Mouse (Mus musculus): Measurements from ENCODE around the gene Nrxn1. TPM values are rescaled to one million over a fixed set of nuclear protein-coding genes. Genes with fewer than 3 reads are reported as not detected.
"Not testable (repeated sequence)": the region's sequence is repeated elsewhere in the genome, so short reads cannot be mapped to it uniquely, and the experiment has no call there.

The Nrxn1 gene
- total RNA-seq, 2 experiments from 2014 or later: 1.8 TPM

DNA sequence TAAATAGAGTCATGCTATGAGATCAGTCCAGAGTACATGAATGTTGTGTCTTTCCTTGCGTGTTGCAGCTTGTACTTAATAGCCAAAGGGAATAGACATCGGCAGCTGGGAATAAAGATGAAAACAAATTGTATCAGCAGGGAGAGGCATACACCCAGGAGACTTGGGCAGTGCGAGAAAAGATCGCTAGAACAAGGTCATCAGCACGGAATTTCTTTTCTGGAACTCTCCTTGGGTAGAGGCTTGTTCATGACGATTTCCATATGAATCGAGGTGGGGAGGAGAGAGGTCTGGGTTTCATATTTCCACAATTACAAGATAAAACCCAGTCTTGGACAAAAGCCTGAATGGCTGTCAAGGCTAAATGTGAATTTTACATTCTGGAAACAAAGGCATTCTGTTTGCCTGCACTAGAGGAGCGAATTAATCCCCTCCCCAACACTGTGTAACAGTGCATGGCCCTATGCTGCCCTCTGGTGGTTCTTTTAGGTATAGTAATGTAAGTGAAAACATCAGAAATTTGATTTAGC, 508.1 kb downstream of the Nrxn1 start:
- peak in 1 of 2 experiments; percentile 28 for DNase-seq (ENCODE audit: low spot score in 2 of 2)

DNA sequence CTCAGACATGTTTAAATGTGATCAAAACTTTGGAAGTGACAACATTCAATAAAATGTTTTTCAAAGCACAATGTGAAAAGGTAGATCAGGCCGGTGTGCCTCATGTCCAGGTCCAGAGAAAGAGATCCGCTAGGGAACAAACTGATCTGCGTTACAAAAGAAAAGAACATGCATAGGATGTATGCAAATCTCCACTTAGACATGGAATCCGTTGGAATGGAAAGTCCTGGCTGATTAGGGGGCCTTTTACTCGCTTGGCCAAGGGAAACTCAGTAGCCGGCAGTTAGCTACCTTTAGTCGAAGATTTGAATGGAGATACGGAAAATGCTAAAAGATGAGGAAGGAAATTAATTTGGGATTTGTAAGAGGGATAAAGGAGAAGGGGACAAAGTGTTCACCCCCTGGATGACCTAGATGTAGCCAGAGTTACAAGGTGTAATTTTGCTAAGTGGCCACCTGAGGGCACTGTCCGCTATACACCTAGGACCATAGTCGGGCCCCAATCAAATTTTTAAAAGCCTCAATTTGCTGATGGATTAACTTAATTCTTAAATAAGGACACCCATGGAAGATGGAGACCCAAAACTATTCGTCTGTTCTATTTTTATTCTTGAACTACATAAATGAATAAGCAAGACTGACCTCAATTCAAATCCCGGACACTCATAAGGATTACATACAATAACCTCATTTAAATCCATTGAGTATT, 508.9 kb downstream of the Nrxn1 start:
- DNase-seq (ENCODE audit: low spot score in 2 of 2): no peak

DNA sequence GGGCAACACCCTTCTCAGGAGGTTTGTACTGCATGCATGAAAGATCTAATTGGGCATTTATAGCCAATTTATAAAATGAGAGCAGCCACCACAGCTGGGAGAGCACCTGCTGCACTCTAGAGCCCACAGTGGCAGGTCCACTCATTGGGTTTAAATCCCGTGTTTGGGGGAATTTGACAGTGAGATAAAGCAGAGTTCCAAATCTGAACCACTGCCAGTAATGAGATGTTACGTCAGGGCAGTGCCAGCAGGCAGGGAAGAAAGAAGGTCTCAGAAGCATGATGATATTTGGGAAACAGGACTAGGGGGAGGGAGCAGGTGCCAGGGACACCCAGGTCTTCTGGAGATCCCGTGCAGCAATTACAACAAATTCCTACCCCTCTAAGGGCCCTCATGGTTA, 509.7 kb downstream of the Nrxn1 start:
- DNase-seq (ENCODE audit: low spot score in 2 of 2): no peak

DNA sequence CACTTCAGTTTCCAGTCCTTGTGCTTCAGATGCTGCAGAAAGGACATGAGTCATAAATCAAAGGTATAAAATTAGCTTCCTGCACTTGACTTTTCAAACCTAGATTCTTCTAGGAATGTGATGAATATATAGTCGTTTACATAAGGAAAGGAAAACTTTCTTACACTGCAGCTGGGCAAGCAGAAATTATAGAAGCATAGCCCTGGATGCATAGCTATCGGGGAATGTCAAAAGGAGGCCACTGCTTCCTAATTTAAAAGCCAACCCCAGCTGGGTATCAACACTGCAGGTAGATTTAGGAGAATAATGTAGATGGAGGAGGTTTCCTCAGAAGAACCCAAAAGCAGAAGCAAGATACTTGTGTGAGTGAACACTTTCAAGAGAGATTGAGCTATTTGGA, 523.0 kb downstream of the Nrxn1 start:
- no peak for DNase-seq (ENCODE audit: low spot score in 2 of 2)

DNA sequence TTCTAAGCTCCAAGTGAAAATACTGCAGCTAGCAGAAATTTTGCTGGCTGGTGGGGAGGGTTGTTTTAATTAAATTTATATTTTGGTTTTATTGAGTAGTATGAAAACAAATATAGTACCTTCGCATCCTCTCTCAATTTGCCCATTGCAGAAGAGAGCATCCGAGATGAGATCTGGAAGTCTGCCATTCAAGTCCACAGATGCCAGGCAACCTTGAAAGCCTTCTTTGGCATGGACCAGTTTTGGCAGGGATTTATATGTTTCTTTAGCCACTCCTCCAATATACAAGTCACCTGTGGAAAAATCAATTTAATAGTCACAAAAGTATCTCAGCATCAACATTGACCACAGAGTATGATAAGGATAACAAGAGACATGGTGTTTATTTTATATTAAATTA, 527.7 kb downstream of the Nrxn1 start:
- no peak for DNase-seq (ENCODE audit: low spot score in 2 of 2)

DNA sequence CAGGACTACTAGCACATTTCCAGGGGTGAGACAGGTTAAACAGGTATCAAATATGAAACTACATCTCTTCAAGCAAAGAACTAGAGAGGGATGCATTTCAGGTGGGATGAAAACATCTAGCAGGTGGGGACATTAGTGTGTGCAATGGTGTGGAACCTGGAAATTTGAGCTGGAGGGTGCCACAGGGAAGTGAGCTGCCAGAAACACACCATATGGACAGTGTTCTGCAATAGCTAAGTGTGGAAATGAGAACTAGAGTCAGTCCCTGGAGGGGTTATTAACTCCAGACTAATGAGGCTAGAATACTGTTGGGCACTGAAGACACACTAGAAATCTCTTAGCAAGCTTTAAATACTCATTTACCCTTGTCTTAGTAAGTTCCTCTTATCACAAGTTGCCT, 536.5 kb downstream of the Nrxn1 start:
- DNase-seq (ENCODE audit: low spot score in 2 of 2): no peak

DNA sequence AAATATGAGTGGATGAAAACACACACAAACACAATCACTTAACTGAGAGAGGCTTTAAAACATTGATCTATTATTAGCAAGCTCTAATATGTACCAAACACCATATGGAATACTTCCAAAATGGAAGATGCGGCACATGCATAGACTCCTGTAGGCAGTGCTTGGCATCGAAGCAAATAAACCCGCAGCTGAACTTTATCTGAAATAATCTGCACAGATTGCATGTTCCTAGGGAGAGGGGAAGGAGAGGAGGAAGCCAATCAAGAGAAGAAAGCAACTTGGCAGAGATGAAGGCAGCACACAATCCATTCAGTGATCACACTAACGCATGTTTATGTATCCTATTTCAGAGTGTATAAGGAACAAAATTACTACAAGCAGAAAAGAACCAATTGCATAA, 542.5 kb downstream of the Nrxn1 start:
- no peak for DNase-seq (ENCODE audit: low spot score in 2 of 2)

DNA sequence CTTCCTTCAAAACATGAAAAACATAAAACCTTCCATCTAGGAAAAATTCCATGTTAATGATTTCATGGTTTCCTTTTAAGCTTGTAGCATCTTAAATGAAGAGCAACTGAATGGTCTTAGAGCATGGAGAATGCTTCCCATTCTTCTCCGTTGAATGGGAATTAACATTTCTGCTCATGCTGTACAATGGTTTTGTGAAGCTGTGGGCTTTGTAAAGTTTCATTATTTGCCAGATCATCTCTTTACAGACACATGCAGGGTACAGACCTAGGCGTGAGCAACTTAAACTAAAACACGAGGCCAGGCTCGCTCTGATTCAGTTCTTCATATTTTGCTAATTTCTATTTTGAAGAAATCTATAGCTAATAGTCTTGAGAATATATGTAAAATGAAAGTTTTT, 546.1 kb downstream of the Nrxn1 start:
- DNase-seq (ENCODE audit: low spot score in 2 of 2): no peak

DNA sequence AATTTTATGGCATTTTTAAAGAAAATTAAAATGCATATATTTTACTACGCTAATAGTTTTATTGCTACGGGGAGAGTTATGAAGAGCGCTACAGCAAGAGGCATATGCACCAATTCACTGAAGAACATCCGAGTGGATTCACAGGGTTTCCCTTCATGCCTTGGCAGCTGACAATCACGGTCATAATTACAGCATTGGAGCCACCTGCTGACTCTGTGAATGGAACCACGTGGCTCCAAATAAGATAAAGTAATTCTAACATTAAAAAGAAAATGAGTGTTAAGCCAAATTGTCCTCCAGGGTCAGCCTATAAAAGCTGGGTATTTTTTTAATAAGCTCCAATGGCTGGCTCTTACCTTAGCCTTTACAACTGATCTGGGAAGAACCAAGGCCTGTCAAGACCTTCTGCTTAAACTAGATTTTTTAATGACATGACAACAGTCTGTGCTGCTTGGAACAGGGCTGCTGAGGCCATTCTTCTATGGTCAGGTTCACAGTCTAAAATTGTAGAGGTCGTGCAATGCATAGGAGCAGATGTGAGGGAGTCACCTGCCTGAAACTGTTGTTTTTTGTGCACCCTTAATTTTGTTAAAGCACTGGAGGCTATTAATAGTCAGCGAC, 548.1 kb downstream of the Nrxn1 start:
- DNase-seq (ENCODE audit: low spot score in 2 of 2): no peak

DNA sequence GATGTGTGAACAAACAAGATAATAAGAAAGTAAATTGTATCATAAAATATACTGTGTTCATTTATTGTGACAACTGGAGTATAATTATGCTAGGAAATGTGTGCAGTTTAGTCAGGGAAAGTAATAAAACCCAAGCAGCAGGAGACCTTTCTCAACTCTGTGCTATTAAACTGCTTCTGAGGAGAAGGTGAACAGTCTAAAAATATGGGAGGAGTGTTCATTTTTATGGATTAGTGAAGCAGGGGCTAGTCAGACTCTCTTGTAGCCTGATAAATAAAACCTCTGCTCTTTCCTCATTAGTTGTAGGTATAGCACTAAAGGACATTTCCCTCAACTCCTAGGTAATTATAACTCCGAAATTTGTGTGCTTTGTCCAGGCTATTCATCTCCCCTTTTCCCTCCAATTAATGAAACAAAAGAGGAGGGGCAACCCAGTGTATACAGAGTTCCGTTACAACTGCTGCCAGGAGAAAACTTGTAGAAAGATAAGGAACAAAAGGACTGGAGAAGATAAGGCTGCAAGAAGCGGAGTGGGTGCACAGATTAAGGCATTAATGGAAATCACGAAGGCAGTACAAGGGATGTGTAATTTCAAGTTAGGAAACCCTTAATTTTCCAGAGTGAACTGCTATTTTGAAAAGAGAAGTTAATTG, 548.8 kb downstream of the Nrxn1 start:
- DNase-seq (ENCODE audit: low spot score in 2 of 2): no peak

DNA sequence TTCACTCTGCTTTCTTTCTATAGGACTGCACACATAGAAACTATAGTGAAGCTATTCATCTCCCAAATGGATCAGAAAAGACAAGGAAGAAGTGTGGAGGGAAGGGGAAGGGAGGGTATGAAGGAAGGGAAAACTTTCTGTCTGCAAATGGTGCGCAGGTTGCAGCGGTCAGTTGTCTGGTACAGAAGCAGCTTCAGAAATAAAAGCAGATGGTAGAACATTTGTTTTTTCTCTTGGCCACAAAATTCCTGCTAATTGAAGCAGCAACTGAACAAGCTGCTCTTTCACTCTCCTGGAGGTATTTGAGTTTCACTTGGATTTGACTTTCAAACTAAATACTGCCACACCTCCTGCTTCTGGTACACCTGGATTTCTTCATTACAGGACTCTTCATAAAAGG, 561.4 kb downstream of the Nrxn1 start:
- no peak for DNase-seq (ENCODE audit: low spot score in 2 of 2)

DNA sequence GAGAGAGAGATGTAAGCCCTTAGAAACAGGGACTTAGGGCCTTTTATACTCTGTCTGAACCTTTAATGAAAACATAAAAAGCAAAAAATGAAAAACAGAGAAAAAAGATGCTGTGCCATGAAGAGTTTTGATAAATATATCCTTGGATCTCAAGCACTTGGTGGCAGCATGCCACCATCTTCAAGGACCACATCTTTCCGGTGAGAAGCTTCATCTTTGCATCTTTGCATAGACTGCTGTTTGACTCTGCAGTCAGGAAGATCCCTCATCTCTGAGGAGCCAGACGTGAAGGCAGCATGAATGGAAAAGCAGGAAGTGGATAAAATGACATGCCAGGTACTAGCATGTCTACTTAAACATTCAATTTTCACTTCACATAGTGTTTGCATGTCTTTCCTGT, 586.8 kb downstream of the Nrxn1 start:
- DNase-seq (ENCODE audit: low spot score in 2 of 2): no peak

DNA sequence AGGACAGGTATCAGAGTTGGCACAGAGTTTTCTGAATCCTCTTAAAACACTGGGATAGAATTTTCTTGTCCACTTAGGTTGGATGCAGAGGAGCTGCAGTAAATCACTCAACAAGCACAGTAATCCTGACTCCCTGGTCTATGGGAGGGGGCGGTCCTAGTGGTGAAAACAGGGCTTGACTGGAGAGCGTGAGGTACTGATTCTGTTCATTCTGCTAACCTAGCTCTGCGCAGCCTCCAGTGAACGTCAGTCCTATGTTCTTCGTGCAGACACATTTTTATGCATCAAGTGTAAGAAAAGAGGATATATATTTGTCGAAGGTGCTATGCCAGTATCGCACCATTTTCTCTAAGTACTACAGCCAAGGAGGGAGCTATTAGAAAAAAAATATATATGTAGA, 588.9 kb downstream of the Nrxn1 start:
- not testable (repeated sequence) for DNase-seq (ENCODE audit: low spot score in 2 of 2)

DNA sequence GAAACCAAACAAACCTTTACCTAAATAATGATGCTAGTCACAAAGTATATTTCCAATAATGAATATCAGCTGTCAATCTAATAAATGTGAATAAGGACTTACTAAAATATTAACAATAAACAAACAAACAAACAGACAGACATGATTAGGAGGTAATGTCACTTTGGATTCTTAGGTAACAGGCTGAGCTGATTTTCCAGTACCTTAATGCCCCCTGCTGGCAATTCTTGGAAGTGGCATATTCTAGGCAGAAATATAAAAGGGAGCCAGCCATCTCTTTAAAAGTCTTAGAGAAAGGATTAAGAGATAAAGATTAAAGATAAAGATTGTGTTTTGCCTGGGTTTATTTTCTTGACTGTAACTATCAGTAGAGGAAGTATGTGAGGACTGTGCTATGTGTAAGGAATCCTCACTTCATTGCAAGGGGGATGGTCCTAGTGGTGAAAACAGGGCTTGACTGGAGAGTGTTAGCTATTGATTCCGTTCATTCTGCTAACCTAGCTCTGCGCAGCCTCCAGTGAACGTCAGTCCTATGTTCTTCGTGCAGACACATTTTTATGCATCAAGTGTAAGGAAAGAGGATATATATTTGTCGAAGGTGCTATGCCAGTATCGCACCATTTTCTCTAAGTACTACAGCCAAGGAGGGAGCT, 591.7 kb downstream of the Nrxn1 start:
- DNase-seq (ENCODE audit: low spot score in 2 of 2): peak in 1 of 2 experiments; percentile 18

DNA sequence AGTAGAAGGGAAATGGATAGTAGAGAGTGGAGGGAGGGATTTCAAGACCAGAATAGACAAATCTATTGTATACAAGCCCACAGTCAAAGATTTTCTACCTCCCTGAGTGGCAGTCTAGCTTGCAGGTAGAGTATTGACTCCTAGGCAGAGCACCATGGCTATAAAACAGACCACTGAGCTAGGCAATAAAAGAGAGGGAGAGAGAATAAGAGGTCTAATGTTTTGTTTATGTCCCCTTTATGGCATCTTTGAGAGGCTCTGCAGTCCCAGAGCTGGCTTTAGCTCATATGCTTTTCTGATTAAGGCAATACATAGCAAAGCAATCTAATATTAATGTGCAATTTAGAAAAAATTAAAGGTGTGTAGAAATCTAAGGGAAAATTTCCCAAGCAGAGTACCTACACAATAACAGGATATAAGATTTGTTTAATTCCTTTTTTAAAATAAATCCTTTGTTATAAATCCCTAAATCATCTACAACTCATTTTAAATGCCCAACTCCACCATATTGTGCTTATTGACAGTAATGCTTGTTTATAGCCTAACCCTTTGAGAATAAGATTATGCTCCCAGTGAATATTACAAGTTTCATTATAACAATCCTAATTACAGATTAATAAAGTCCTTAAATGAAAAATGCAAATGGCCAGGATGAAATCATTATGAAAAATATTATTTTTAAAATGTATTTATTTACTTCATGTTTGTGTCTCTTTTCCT, 613.2 kb downstream of the Nrxn1 start:
- DNase-seq (ENCODE audit: low spot score in 2 of 2): no peak

DNA sequence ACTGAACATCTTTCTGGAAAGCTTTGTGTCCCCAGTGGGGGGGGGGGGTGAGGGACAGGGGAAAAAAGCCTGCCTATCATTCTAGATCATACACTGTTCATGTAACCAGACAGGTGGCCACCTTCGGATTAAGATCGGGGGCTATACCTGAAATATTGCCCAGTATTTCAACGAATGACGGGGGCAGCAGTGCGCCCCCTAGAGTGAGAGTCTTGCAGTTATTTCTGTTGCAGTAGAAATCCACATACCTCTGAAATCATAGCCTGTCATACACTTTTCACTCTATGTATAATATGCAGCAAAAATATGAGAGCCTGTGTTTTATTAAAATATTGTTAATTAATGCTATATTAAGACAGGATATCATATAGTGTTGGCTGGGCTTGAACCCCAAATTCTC, 636.1 kb downstream of the Nrxn1 start:
- no peak for DNase-seq (ENCODE audit: low spot score in 2 of 2)

DNA sequence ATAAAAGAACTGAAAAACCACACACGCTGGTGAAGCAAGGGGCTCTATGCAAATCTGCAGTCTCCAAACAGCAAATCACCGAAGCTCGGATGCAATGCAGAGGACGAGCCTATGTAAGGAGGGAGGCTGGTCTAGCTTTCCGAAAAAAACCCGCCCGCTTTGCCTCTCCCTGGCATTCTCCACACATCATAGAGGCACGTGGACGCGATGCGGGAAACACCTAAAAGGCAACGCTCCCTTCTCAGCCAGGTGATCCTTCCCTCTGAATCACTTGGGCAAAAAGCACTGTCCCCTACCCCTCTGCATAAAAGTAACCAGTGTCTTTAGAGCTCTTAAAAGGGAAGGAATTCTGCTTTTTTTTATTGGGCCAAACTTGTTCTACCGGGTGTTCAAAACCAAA, 637.0 kb downstream of the Nrxn1 start:
- DNase-seq (ENCODE audit: low spot score in 2 of 2): peak in 1 of 2 experiments; percentile 7

DNA sequence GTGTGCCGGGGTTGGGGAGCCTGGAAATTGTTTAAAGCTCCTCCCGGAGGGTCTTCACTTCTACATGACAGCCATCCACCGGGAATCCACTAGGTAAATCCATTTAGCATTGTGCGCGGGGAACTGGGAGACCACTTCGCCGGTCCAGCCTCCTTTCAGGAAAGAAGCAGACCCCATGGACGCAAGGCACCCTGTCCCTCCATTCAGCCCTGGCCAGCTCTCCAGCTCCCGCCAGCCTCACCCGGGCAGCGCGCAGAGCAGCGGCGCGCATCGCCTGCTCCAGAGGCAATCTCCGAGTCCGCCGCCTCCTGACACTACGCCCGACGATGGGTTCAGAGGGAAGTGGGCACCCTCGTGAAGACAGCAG, 637.5 kb downstream of the Nrxn1 start:
- DNase-seq (ENCODE audit: low spot score in 2 of 2): peak in 1 of 2 experiments; percentile 9

DNA sequence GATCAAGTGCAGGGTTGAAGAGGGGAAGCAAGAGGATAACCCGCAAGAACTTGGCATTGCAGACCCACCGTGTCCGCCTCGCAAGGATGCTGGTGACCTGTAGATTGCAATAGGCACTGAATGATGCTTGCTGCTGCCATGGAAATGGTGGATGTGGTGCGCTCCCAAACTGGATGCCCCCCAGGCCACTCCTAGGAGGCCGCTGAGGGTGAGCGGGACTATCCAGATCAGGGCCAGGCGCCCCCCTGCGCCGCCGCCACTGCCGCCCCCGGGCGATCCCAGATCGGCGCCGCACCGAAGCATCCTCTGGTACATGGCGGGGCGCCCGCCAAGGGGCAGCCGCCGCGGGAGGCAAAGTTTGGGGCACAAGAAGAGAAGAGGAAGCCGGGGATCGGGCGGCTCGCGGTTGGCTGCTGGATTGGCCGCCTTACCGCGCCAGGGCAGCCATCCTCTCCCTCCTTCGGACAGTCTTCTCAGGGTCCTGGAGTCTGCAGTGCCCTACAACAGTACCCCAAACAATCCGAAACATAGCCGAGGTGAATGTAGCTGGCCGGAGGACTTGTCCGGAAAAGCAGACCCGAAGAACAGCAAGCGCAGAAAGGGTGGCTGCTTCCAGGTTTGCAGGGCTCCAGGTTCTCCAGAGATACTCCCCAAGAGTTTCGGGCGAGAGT, 638.0 kb downstream of the Nrxn1 start:
- peak in 1 of 2 experiments; percentile 13 for DNase-seq (ENCODE audit: low spot score in 2 of 2)

DNA sequence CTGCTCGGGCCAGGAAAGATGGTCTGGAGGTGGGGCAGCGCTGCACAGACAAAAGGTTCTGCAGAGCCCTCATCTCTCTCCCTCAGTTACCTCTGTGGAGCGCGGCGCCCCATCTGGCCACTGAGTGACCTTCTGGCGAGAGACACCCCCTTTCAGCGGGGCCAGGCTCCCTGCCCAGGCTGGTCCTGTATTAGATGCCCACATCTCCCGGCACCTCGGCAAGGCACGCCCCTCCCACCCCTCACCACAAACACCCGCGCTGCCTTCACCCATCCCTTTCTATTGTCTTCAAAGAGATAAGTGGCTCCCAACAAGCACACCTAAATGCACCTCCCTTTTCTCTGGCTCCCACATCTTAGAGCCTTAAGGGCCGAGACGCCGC, 638.5 kb downstream of the Nrxn1 start:
- no peak for DNase-seq (ENCODE audit: low spot score in 2 of 2)

DNA sequence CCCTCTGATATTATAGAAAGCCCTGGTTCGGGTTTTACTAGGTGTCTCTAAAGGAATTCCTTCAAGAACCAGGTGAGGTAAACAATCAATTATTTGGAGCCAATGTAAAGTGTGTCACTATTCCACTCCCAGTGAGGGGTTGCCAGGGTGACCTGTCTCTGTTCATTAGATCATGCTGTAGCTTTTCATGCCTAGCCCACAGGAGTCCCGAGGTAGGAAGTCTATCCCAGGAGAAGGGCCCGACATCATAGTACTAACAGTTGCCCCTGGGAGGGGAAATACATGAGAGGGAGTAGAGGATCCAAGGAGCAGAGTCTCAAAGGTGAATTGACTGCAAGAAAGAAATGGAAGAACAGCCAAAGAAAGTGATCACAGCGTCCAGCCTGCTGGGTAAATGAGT, 639.6 kb downstream of the Nrxn1 start:
- DNase-seq (ENCODE audit: low spot score in 2 of 2): no peak
